8 mouse cellular contexts compared by ENCODE assay signal in genomic region chr7:132723906-132724305, GRCm38 (mm10).
A peak's percentile ranks its signal among the peaks of the same experiment; 100 is the strongest.
DNase-seq lines count a peak whose midpoint lies in the region; ATAC-seq and TF ChIP-seq lines count a peak whose summit lies in the region.

No protein-coding gene starts in this region.

- TF ChIP-seq POLR2A in spleen, adult 2 months (IDR thresholded peaks at IDR 0.05; ENCODE audit: low read depth, low read length) = no peak

- no peak overlapping the region for H3K4me2 ChIP-seq in liver, embryonic 11.5 days

- peaks cover 44% of the 10 kb centered on the region for H3K4me1 ChIP-seq in spleen, adult 2 months (ENCODE audit: control insufficient read depth, insufficient read depth, insufficient read length)
- H3K4me1 ChIP-seq in erythroblast, embryonic 14.5 days (ENCODE audit: control insufficient read depth) = peaks cover 76% of the 10 kb centered on the region
- H3K4me1 ChIP-seq in liver, embryonic 11.5 days (replicated peaks; ENCODE audit: control insufficient read depth, insufficient read depth, low read length) = peaks cover 27% of the 10 kb centered on the region

- peak overlapping the region; percentile 73 for H3K27ac ChIP-seq in spleen, adult 2 months (ENCODE audit: insufficient read depth, low read length)
- H3K27ac ChIP-seq in liver, embryonic 11.5 days (ENCODE audit: low read depth, low read length) = 0 out of 2 replicates have a peak overlapping the region, but pooled peaks have one; percentile 21

- intact Hi-C loops in heart, postnatal 10 days (cut with DNase I) = no loop called here

- H3K9me3 ChIP-seq in erythroblast, embryonic 14.5 days (ENCODE audit: control insufficient read depth, low read length) = no peaks in the 10 kb centered on the region
- H3K9me3 ChIP-seq in liver, embryonic 11.5 days (ENCODE audit: control insufficient read depth, low read length) = no peaks in the 10 kb centered on the region

- no peaks in the 10 kb centered on the region for H3K27me3 ChIP-seq in spleen, adult 2 months (ENCODE audit: control insufficient read depth, insufficient read depth, low read length)
- H3K27me3 ChIP-seq in erythroblast, embryonic 14.5 days (ENCODE audit: control insufficient read depth) = no peaks in the 10 kb centered on the region
- no peaks in the 10 kb centered on the region for H3K27me3 ChIP-seq in liver, embryonic 11.5 days (replicated peaks; ENCODE audit: control insufficient read depth, insufficient read depth, low read length)

- peak; percentile 94 for ATAC-seq in liver, embryonic 11.5 days (replicated peaks; ENCODE audit: low FRiP score)

- no peak overlapping the region for H3K4me3 ChIP-seq in spleen, adult 2 months (ENCODE audit: extremely low read depth, insufficient read depth, insufficient read length)
- H3K4me3 ChIP-seq in erythroblast, embryonic 14.5 days (replicated peaks) = peak overlapping the region; percentile 10
- H3K4me3 ChIP-seq in liver, embryonic 11.5 days (ENCODE audit: low read depth, low read length) = no peak overlapping the region

- H3K36me3 ChIP-seq in spleen, adult 2 months (ENCODE audit: control insufficient read depth, insufficient read depth, low read length) = no peaks in the 10 kb centered on the region
- peaks cover 100% of the 10 kb centered on the region for H3K36me3 ChIP-seq in erythroblast, embryonic 14.5 days (ENCODE audit: control insufficient read depth)
- H3K36me3 ChIP-seq in liver, embryonic 11.5 days (ENCODE audit: control insufficient read depth, insufficient read depth, low read length) = no peaks in the 10 kb centered on the region

- 58% methylated on average over 11 of the region's 11 CpGs for WGBS in spleen, adult 2 months
- WGBS in liver, embryonic 11.5 days = 64% methylated on average over 11 of the region's 11 CpGs

- TF ChIP-seq CTCF in spleen, adult 2 months (IDR thresholded peaks at IDR 0.05; ENCODE audit: extremely low read depth, insufficient read depth, insufficient read length, insufficient replicate concordance) = no peak

- no peak overlapping the region for H3K9ac ChIP-seq in liver, embryonic 11.5 days (ENCODE audit: low read depth, low read length)

- no peak for DNase-seq in spleen, adult 2 months (ENCODE audit: low read depth in 1 of 2, low spot score in 2 of 2)
- no peak for DNase-seq in spleen, adult 18-20 months
- peak; percentile 73 for DNase-seq in adrenal gland, adult 8-10 months
- peak; percentile 90 to 94 for DNase-seq in heart, postnatal 10 days
- no peak for DNase-seq in liver, embryonic 11.5 days (ENCODE audit: low spot score)
- peak; percentile 54 to 67 for DNase-seq in spleen, postnatal 36 days (ENCODE audit: low spot score in 2 of 2)
- DNase-seq in natural killer cell, adult 2 months (ENCODE audit: low spot score in 2 of 2) = no peak

Comparison
In these comparisons a context has a peak if more than half of its experiments do, and no peak if none do; other contexts are left out.
1. DNase-seq: peak in adrenal gland, adult 8-10 months (single experiment), heart, postnatal 10 days (2 of 2) and spleen, postnatal 36 days (2 of 2); none in spleen, adult 2 months (0 of 2), spleen, adult 18-20 months (0 of 2), liver, embryonic 11.5 days (single experiment) and natural killer cell, adult 2 months (0 of 2).